Mouse (Mus musculus) heart, embryonic 10.5 days (tissue): ENCODE results near the gene Mob1b. TPM values are rescaled to one million over a fixed set of nuclear protein-coding genes. Genes with fewer than 3 reads are reported as not detected.

Experiments
- DNase-seq: peaks from one replicate; pipeline ENCODE4 v3.0.0-alpha.2; 2017; ENCODE audit warnings: low spot score
- H3K27ac ChIP-seq: fragments of 300-500 bp; sonication (generic); 2 replicates; pipeline ENCODE4 v1.5.1; 2016; ENCODE audit warnings: mild to moderate bottlenecking
- H3K27me3 ChIP-seq: fragments of 300-500 bp; sonication (generic); 2 replicates; pipeline ENCODE4 v1.6.1; 2016; ENCODE audit warnings: mild to moderate bottlenecking; ENCODE audit not compliant: poor library complexity, insufficient read depth, severe bottlenecking
- H3K36me3 ChIP-seq: fragments of 300-500 bp; sonication (generic); 2 replicates; pipeline ENCODE4 v1.6.1; 2016; ENCODE audit warnings: mild to moderate bottlenecking, moderate library complexity
- H3K4me1 ChIP-seq: fragments of 300-500 bp; sonication (generic); 2 replicates; pipeline ENCODE4 v1.6.1; 2016; ENCODE audit warnings: mild to moderate bottlenecking
- H3K4me3 ChIP-seq: fragments of 300-500 bp; sonication (generic); 2 replicates; pipeline ENCODE4 v1.5.1; 2016; ENCODE audit warnings: mild to moderate bottlenecking, moderate library complexity
- H3K9me3 ChIP-seq: fragments of 300-500 bp; sonication (generic); 2 replicates; pipeline ENCODE4 v1.6.1; 2016; ENCODE audit warnings: mild to moderate bottlenecking, moderate library complexity
- WGBS: fragments of 180-500 bp; shearing (Covaris S2); methylation state at CpG from one replicate; pipeline ENCODE4 v1.1.7; 2016; 5-methylcytosine and 5-hydroxymethylcytosine counted together
- polyA plus RNA-seq: library from polyadenylated mRNA; unstranded; fragments of >200 nt; fragmentation: Nextera tagmentation; extraction: Ambion mirVana; gene quantifications from 2 replicates; pipeline ENCODE4 v1.2.1, GENCODE M21; 2016

The Mob1b gene
- polyA plus RNA-seq: 22.3 and 28.8 TPM in 2 replicates

GRCm38 (mm10) chr5:88720116-88721002 lies at the start of gene Mob1b:
TSS of gene Mob1b (plus strand) at chr5:88720855.
- H3K4me3 ChIP-seq: peak within 1 kb of the TSS; percentile 95
- peak; percentile 98 for DNase-seq
- no peaks in the 10 kb centered on the region for H3K9me3 ChIP-seq
- H3K27me3 ChIP-seq: no peaks in the 10 kb centered on the region
- no peaks in the 10 kb centered on the region for H3K36me3 ChIP-seq
- WGBS: under 1% methylated on average over 54 of the region's 54 CpGs
- H3K27ac ChIP-seq: peak within 1 kb of the TSS; percentile 97
- peaks cover 33% of the 10 kb centered on the region for H3K4me1 ChIP-seq

GRCm38 (mm10) chr5:88674703-88675442 lies 45.8 kb upstream of the Mob1b start:
- H3K27me3 ChIP-seq: no peaks in the 10 kb centered on the region
- H3K4me3 ChIP-seq: peak overlapping the region; percentile 94
- no peaks in the 10 kb centered on the region for H3K9me3 ChIP-seq
- H3K4me1 ChIP-seq: peaks cover 19% of the 10 kb centered on the region; the same call in 1 of the 2 replicates
- under 1% methylated on average over 47 of the region's 47 CpGs for WGBS
- peak overlapping the region; percentile 99 for H3K27ac ChIP-seq
- DNase-seq: peak; percentile 79
- H3K36me3 ChIP-seq: peaks cover 35% of the 10 kb centered on the region

GRCm38 (mm10) chr5:88675443-88676387 lies 44.9 kb upstream of the Mob1b start, which contains the start of gene Grsf1:
TSS of gene Grsf1 (minus strand) at chr5:88676171.
- peak within 1 kb of the TSS; percentile 99 for H3K27ac ChIP-seq
- WGBS: under 1% methylated on average over 113 of the region's 127 CpGs
- H3K27me3 ChIP-seq: no peaks in the 10 kb centered on the region
- H3K36me3 ChIP-seq: peaks cover 27% of the 10 kb centered on the region
- no peaks in the 10 kb centered on the region for H3K9me3 ChIP-seq
- peaks cover 19% of the 10 kb centered on the region; the same call in 1 of the 2 replicates for H3K4me1 ChIP-seq
- H3K4me3 ChIP-seq: peak within 1 kb of the TSS; percentile 94
- DNase-seq: peak; percentile 95

GRCm38 (mm10) chr5:88678929-88679328 lies 41.7 kb upstream of the Mob1b start:
- H3K4me1 ChIP-seq: peaks cover 12% of the 10 kb centered on the region; the same call in 1 of the 2 replicates
- H3K4me3 ChIP-seq: no peak overlapping the region
- DNase-seq: no peak
- H3K27ac ChIP-seq: no peak overlapping the region
- no peaks in the 10 kb centered on the region for H3K27me3 ChIP-seq
- 45% methylated on average over 7 of the region's 7 CpGs for WGBS
- H3K36me3 ChIP-seq: no peaks in the 10 kb centered on the region
- H3K9me3 ChIP-seq: no peaks in the 10 kb centered on the region

- WGBS: 29% methylated on average over 6 of the region's 6 CpGs
- H3K4me3 ChIP-seq: no peak overlapping the region
- no peaks in the 10 kb centered on the region for H3K27me3 ChIP-seq
- H3K4me1 ChIP-seq: peaks cover 12% of the 10 kb centered on the region; the same call in 1 of the 2 replicates
- no peak overlapping the region for H3K27ac ChIP-seq
- no peaks in the 10 kb centered on the region for H3K36me3 ChIP-seq
- no peaks in the 10 kb centered on the region for H3K9me3 ChIP-seq
- no peak for DNase-seq
Measured at GRCm38 (mm10) chr5:88679341-88679740, 41.3 kb upstream of the Mob1b start.

GRCm38 (mm10) chr5:88680567-88680966 lies 40.1 kb upstream of the Mob1b start:
- peaks cover 16% of the 10 kb centered on the region for H3K4me1 ChIP-seq
- H3K27ac ChIP-seq: no peak overlapping the region
- DNase-seq: no peak
- no peak overlapping the region for H3K4me3 ChIP-seq
- peaks cover 8% of the 10 kb centered on the region; the same call in 1 of the 2 replicates for H3K27me3 ChIP-seq
- no peaks in the 10 kb centered on the region for H3K36me3 ChIP-seq
- no peaks in the 10 kb centered on the region for H3K9me3 ChIP-seq
- WGBS: 83% methylated on average over 6 of the region's 6 CpGs

GRCm38 (mm10) chr5:88683706-88684105 lies 36.9 kb upstream of the Mob1b start:
- peaks cover 8% of the 10 kb centered on the region; the same call in 1 of the 2 replicates for H3K27me3 ChIP-seq
- H3K4me3 ChIP-seq: no peak overlapping the region
- no peaks in the 10 kb centered on the region for H3K9me3 ChIP-seq
- peaks cover 16% of the 10 kb centered on the region for H3K4me1 ChIP-seq
- no peak for DNase-seq
- H3K27ac ChIP-seq: no peak overlapping the region
- 58% methylated on average over 9 of the region's 9 CpGs for WGBS
- H3K36me3 ChIP-seq: no peaks in the 10 kb centered on the region

- Histone ChIP-seq H3K4me1 (peaks cover 11% of the 10 kb centered on the region), H3K9me3 (no peaks in the 10 kb centered on the region), H3K27ac (no peak overlapping the region), H3K36me3 (no peaks in the 10 kb centered on the region), H3K4me3 (no peak overlapping the region), H3K27me3 (peaks cover 8% of the 10 kb centered on the region; the same call in 1 of the 2 replicates)
- DNase-seq: no peak
- 28% methylated on average over 3 of the region's 3 CpGs for WGBS
Measured at GRCm38 (mm10) chr5:88684226-88684625, 36.4 kb upstream of the Mob1b start.

GRCm38 (mm10) chr5:88685306-88685705 lies 35.3 kb upstream of the Mob1b start:
- no peaks in the 10 kb centered on the region for H3K9me3 ChIP-seq
- H3K4me3 ChIP-seq: no peak overlapping the region
- H3K4me1 ChIP-seq: peaks cover 7% of the 10 kb centered on the region
- no peaks in the 10 kb centered on the region for H3K36me3 ChIP-seq
- no peak for DNase-seq
- WGBS: 9% methylated on average over 6 of the region's 6 CpGs
- no peak overlapping the region for H3K27ac ChIP-seq
- peaks cover 8% of the 10 kb centered on the region; the same call in 1 of the 2 replicates for H3K27me3 ChIP-seq

- no peak for DNase-seq
- Histone ChIP-seq H3K27me3 (peaks cover 8% of the 10 kb centered on the region; the same call in 1 of the 2 replicates), H3K4me1 (peaks cover 7% of the 10 kb centered on the region), H3K4me3 (no peak overlapping the region), H3K9me3 (no peaks in the 10 kb centered on the region), H3K27ac (no peak overlapping the region), H3K36me3 (no peaks in the 10 kb centered on the region)
- 31% methylated on average over 6 of the region's 6 CpGs for WGBS
Measured at GRCm38 (mm10) chr5:88685745-88686299, 34.8 kb upstream of the Mob1b start.

GRCm38 (mm10) chr5:88687996-88688406 lies 32.7 kb upstream of the Mob1b start:
- 79% methylated on average over 8 of the region's 8 CpGs for WGBS
- Histone ChIP-seq H3K27ac (no peak overlapping the region), H3K27me3 (peaks cover 8% of the 10 kb centered on the region; the same call in 1 of the 2 replicates), H3K9me3 (no peaks in the 10 kb centered on the region), H3K4me3 (no peak overlapping the region), H3K36me3 (no peaks in the 10 kb centered on the region), H3K4me1 (peaks cover 7% of the 10 kb centered on the region)
- DNase-seq: no peak
